Mouse (Mus musculus) thymus, postnatal 14 days (tissue): ENCODE results near the gene Rbbp5.

Experiments
- DNase-seq: peaks from one replicate; pipeline ENCODE4 v3.0.0; 2021

The Rbbp5 gene

DNA sequence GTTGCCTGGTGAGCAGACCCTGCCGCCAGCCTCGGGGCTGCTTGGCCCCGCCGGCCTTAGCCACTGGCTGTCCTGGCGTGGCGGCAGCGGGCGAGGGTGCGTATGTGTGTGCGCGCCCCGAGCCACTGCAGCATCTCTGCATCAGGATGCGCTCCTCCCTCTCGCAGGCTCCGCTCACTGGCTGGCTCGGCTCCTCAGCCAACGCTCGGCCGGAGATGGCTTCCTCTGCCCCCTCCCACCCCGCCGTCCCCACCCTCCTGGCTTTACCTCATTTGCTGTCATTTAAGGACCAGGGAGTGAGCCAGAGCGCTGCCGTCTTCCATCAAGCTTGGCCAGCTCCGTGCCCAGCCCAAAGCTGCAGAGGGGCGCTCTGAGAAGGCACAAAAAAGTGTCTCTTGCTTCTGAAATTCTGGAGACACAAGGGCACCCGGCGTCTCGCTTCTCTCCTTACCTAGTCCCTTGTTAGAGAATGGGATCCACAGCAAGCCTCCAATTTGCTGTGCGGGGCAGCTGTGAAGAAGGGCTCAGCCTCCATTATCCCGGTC lies 65.7 kb downstream of the Rbbp5 start, which contains the start of gene Cntn2:
Gene Cntn2 (minus strand): TSS at position 495 of the 545 bp plus-strand sequence.
- no peak for DNase-seq

DNA sequence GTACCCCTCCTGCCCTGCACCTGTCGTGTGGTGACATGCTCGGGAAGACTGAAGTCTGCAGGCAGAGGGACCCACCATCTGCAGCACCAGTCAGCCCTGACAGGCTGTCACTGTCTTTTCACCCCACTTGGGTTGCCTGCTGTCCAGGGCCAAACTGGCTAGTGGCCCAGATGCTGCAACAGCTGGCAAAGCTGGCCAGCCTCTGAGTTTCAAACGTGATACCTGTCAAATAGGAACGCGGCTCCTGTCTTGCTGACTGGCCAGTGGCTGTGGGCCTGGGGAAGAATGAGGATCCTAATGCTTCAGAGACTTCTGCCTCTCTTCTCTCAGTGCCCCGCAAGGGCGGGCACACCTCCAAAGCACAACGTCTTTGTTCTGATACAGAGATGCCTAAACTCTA lies 66.6 kb downstream of the Rbbp5 start:
- no peak for DNase-seq
